Mouse (Mus musculus) kidney, adult 2 months (tissue): Measurements from ENCODE around the gene C1qbp.

Source experiments
- CTCF ChIP-seq: fragments of 200-500 bp; conservative IDR thresholded peaks from 2 replicates; pipeline ENCODE4 v1.5.1; 2011; ENCODE audit warnings: low read depth, mild to moderate bottlenecking, control low read depth, low read length, moderate library complexity, mixed read lengths; ENCODE audit not compliant: insufficient read depth, insufficient read length
- POLR2A ChIP-seq: fragments of 200-500 bp; IDR thresholded peaks from one replicate; pipeline ENCODE4 v1.6.1; 2011; ENCODE audit warnings: low read depth, low read length, control low read depth

- TF ChIP-seq CTCF (no peak), POLR2A (no peak)
Observed at GRCm38 (mm10) chr11:70982030-70982429, 796 bp downstream of the C1qbp start.
